8 mouse cellular contexts compared by ENCODE assay signal in genomic region chr10:59916649-59917048, GRCm38 (mm10). TPM values are rescaled to one million over a fixed set of nuclear protein-coding genes. Genes with fewer than 3 reads are reported as not detected.
DNase-seq lines count a peak whose midpoint lies in the region; ATAC-seq lines count a peak whose summit lies in the region.

No protein-coding gene starts in this region.

- H3K4me2 ChIP-seq in midbrain, embryonic 13.5 days (replicated peaks) = peak overlapping the region; percentile 48

- H3K4me1 ChIP-seq in limb, embryonic 10.5 days = peaks cover 76% of the 10 kb centered on the region
- H3K4me1 ChIP-seq in midbrain, embryonic 13.5 days (replicated peaks) = peaks cover 36% of the 10 kb centered on the region

- no peaks in the 10 kb centered on the region for H3K27me3 ChIP-seq in limb, embryonic 10.5 days (ENCODE audit: low read depth, poor library complexity, severe bottlenecking)
- no peaks in the 10 kb centered on the region for H3K27me3 ChIP-seq in midbrain, embryonic 13.5 days

- peak overlapping the region; percentile 46 for H3K4me3 ChIP-seq in limb, embryonic 10.5 days
- no peak overlapping the region for H3K4me3 ChIP-seq in midbrain, embryonic 13.5 days (replicated peaks)

- peak overlapping the region; percentile 91 for H3K27ac ChIP-seq in limb, embryonic 10.5 days
- peak overlapping the region; percentile 30; the same call in 1 of the 2 replicates for H3K27ac ChIP-seq in midbrain, embryonic 13.5 days

- H3K36me3 ChIP-seq in limb, embryonic 10.5 days = no peaks in the 10 kb centered on the region
- H3K36me3 ChIP-seq in midbrain, embryonic 13.5 days = no peaks in the 10 kb centered on the region

- H3K9me3 ChIP-seq in limb, embryonic 10.5 days (replicated peaks) = no peaks in the 10 kb centered on the region
- no peaks in the 10 kb centered on the region for H3K9me3 ChIP-seq in midbrain, embryonic 13.5 days

- peak; percentile 45 for DNase-seq in CD4-positive helper T cell, adult 2 months (ENCODE audit: low read depth, low spot score)
- peak; percentile 54 for DNase-seq in MEL-GATA-1-ER (ENCODE audit: extremely low read depth, low read depth)
- peak; percentile 72 for DNase-seq in limb, embryonic 10.5 days (ENCODE audit: low spot score)
- no peak for DNase-seq in layer of hippocampus, adult 9-10 months (ENCODE audit: low spot score)
- DNase-seq in layer of hippocampus, adult 9-11 months = no peak
- DNase-seq in layer of hippocampus, adult 18-20 months (ENCODE audit: low spot score in 2 of 2) = no peak

- peak; percentile 87 for ATAC-seq in granulocyte monocyte progenitor cell, adult 5-6 weeks (replicated peaks; ENCODE audit: poor library complexity, severe bottlenecking)
- ATAC-seq in midbrain, embryonic 13.5 days = peak; percentile 73

- H3K9ac ChIP-seq in midbrain, embryonic 13.5 days (replicated peaks) = 0 out of 2 replicates have a peak overlapping the region, but pooled peaks have one; percentile 10

- WGBS in limb, embryonic 10.5 days = 2% methylated on average over 10 of the region's 10 CpGs
- WGBS in midbrain, embryonic 13.5 days = 2% methylated on average over 10 of the region's 10 CpGs

RNA-seq across cellular contexts. Expression of gene Ddit4, which starts 35.0 kb away (rescaled TPM):
- total RNA-seq in granulocyte monocyte progenitor cell, adult 5-6 weeks (2014; fragmentation: Nextera tagmentation) = 0.49 TPM in 1 of 2 replicates, not detected in the other
- total RNA-seq in granulocyte monocyte progenitor cell, adult 5-6 weeks (2017) = 2.0 and 2.2 TPM in 2 replicates
- 30.3 and 58.7 TPM in 2 replicates for polyA plus RNA-seq in limb, embryonic 10.5 days (2016; fragmentation: Nextera tagmentation; extraction: Ambion mirVana)
- 48.5 and 58.7 TPM in 2 replicates for polyA plus RNA-seq in midbrain, embryonic 13.5 days (2015; fragmentation: Nextera tagmentation; extraction: Ambion mirVana)
- total RNA-seq in layer of hippocampus, adult 18-20 months (2021) = 10 to 100 TPM; 69.7 to 89.5 TPM

RNA-seq across cellular contexts. Expression of gene Dnajb12, which starts 37.3 kb away (rescaled TPM):
- total RNA-seq in granulocyte monocyte progenitor cell, adult 5-6 weeks (2014; fragmentation: Nextera tagmentation) = 18.8 and 26.9 TPM in 2 replicates
- 14.3 and 25.0 TPM in 2 replicates for total RNA-seq in granulocyte monocyte progenitor cell, adult 5-6 weeks (2017)
- polyA plus RNA-seq in limb, embryonic 10.5 days (2016; fragmentation: Nextera tagmentation; extraction: Ambion mirVana) = 25.8 and 28.2 TPM in 2 replicates
- polyA plus RNA-seq in midbrain, embryonic 13.5 days (2015; fragmentation: Nextera tagmentation; extraction: Ambion mirVana) = 18.3 and 18.6 TPM in 2 replicates
- 10 to 100 TPM; 52.7 to 53.2 TPM for total RNA-seq in layer of hippocampus, adult 18-20 months (2021)

Comparison
In these comparisons a context has a peak if more than half of its experiments do, and no peak if none do; other contexts are left out.
1. DNase-seq: peak in CD4-positive helper T cell, adult 2 months (single experiment), MEL-GATA-1-ER (single experiment) and limb, embryonic 10.5 days (single experiment); none in layer of hippocampus, adult 9-10 months (single experiment), layer of hippocampus, adult 9-11 months (single experiment) and layer of hippocampus, adult 18-20 months (0 of 2).
2. RNA of gene Ddit4, which starts 35.0 kb away (total RNA-seq): 69.7 to 89.5 TPM in layer of hippocampus, adult 18-20 months; 0.49 to 2.2 TPM in granulocyte monocyte progenitor cell, adult 5-6 weeks; every median in the first group is over 10 times any median in the second.